Mouse (Mus musculus): ENCODE measurements around the gene Cep83.

The Cep83 gene

DNA sequence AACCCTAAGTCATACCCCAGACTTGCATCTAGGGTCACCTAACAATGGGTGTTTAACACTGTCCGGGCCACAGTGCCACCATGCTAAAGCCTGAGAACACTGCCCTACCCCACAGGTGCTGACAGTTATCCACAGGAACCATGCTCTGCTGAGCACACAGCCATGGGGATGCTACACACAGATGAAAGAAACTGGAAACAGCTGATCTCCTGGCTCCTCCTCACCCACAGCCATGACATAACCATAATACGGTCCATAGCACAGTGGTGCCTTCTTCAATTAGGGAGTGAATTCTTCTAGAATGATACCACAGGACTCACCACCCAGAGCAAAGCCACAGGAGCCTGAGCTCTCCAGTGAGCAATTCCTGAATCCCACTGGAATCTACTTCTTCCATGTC is 137.5 kb downstream of the Cep83 start:
- intact Hi-C loops (cut with DNase I) = no loop called here

DNA sequence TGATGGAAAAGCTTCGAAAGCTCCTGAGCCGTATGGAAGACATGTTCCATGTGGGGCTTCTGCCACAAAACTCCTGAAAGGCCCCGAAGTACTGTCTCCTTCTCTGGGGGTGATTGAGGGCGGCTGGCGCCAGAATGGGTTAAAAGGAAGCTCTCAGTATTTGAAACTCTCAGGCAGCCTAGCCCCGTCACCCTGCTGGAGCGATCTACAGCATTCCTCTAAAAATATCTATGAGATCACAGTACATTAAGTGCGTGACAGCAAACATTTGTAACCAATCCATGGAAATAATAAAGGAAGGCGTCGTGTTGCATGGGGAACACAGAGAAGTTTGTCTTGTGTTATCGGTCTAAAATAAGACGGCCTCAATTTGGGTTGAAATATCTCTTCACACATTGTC is 138.0 kb downstream of the Cep83 start:
- intact Hi-C loops (cut with DNase I) = no loop called here

DNA sequence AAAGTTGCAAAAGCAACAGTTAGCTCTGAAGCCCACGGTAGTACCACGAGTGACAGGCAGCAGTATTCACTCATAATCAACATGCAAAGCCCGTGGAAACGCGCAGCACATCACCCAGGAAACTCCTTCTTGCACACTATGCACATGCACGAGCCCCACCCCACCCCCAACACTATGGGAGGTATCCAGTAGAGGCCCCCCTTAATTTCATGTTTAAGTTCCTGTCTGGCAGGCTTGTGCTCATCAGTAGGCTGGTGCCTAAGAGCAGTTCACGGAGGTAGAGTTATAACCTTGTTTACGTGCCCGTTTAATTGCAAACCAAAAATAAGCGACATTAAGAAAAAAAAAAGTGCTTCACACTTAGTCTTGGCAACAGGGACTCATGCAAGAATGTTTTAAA is 138.9 kb downstream of the Cep83 start:
- intact Hi-C loops (cut with DNase I) = no loop called here

DNA sequence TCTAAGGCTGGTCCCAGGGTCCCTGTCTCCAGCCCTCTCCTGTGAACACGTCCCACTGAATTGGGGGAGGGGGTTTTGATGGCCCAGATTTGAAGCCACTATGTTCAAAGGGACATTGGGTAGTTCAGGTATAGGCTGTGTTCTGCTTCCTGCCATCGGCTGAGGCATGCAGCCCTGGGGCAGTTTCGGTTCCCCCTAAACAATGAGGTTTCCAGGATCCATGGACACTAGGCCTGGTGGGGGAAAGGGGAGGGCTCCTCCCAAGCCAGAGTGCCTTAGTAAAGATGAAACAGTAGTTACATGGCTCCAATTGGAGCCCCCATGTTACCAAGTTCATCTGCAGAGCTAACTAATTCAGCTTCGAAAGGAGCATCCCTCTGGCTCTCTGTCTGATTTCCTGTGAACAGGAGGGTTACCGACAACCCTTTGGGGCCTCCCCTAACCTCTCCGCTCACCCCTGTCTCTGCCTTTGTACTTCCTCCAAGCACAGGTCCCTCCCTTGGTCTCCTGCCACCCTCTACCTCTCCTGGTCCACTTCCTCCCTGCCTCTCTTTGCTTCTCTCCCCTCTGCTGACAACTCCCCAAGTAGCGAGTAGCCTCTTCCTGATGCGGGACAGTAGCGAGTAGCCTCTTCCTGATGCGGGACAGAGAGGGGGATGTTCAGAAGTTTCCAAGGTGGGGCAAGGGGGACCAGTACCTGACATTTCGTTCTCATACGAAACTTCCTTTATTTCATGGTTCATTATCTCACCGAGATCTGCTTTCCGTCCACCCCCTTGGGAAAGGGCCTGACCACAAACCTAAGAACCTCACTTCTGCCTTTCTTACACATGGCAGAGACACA is 139.7 kb downstream of the Cep83 start:
- intact Hi-C loops (cut with DNase I) = no loop called here

- intact Hi-C loops (cut with DNase I) = no loop called here
These were observed 140.3 kb downstream of the Cep83 start for GRCm38 (mm10) chr10:94828734-94829230.

- intact Hi-C loops (cut with DNase I) = no loop called here
These were observed 141.0 kb downstream of the Cep83 start for GRCm38 (mm10) chr10:94829407-94829806.

DNA sequence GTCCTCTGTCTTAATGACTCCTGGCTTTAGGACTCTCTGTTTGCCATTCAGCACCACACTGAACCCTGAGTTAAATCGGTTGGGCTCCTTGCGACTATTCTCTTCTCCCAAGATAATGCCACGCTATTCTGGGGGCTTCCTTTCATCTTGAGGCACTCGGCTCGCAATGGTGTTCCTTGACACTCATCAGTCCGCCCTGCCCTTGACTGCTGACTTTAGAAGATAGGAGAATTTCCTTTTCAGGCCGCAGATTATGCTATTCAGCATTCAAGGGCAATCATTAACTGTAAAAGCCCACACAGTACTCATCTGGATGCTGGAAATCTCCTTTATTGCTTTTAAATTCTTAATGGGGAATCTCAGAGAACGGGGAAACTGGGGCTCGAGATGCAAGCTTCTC is 147.4 kb downstream of the Cep83 start:
- intact Hi-C loops (cut with DNase I) = no loop called here
